Mouse (Mus musculus) myocyte (in vitro differentiated cells): ENCODE data around the gene Gm3952. TPM values are rescaled to one million over a fixed set of nuclear protein-coding genes. Genes with fewer than 3 reads are reported as not detected.

ENCODE experiments used
- H3K27me3 ChIP-seq: one replicate; pipeline ENCODE4 v1.6.1; 2011; ENCODE audit not compliant: control insufficient read depth, insufficient read depth, insufficient read length
- H3K36me3 ChIP-seq: one replicate; pipeline ENCODE4 v1.6.1; 2011; ENCODE audit not compliant: control insufficient read depth, insufficient read depth
- H3K4me2 ChIP-seq: one replicate; pipeline ENCODE4 v1.6.1; 2011; ENCODE audit warnings: low read depth, control low read depth
- H3K4me3 ChIP-seq: one replicate; pipeline ENCODE4 v1.5.1; 2011; ENCODE audit warnings: mild to moderate bottlenecking, control low read depth, moderate library complexity
- H3K79me2 ChIP-seq: one replicate; pipeline ENCODE4 v1.6.1; 2011; ENCODE audit not compliant: control insufficient read depth, insufficient read depth
- H3ac ChIP-seq: one replicate; pipeline ENCODE4 v1.6.1; 2011; ENCODE audit not compliant: control insufficient read depth, insufficient read length
- CEBPB ChIP-seq: IDR thresholded peaks from 2 replicates; pipeline ENCODE4 v1.6.1; 2011; ENCODE audit warnings: mild to moderate bottlenecking, moderate library complexity; ENCODE audit not compliant: poor library complexity, insufficient read depth, severe bottlenecking
- E2F4 ChIP-seq: IDR thresholded peaks from one replicate; pipeline ENCODE4 v1.6.1; 2011; ENCODE audit warnings: mild to moderate bottlenecking, control low read depth, moderate library complexity; ENCODE audit not compliant: insufficient read depth
- MAX ChIP-seq: IDR thresholded peaks from one replicate; pipeline ENCODE4 v1.6.1; 2011; ENCODE audit warnings: low read depth, mild to moderate bottlenecking, control low read depth
- MYOD1 ChIP-seq, 3 experiments: IDR thresholded peaks; one replicate each; pipeline ENCODE4 v1.6.1; 2011; ENCODE audit warnings: control low read depth in 2 of 3, low read depth in 2 of 3, mild to moderate bottlenecking in 2 of 3, moderate library complexity in 1 of 3; ENCODE audit not compliant: insufficient read length in 2 of 3, control insufficient read depth in 1 of 3
- MYOG ChIP-seq, 3 experiments: IDR thresholded peaks; one replicate each; pipeline ENCODE4 v1.6.1; 2011; ENCODE audit warnings: control low read depth in 2 of 3, low read depth in 2 of 3, mild to moderate bottlenecking in 2 of 3; ENCODE audit not compliant: insufficient read length in 2 of 3, control insufficient read depth in 1 of 3, insufficient read depth in 1 of 3
- POLR2A ChIP-seq: IDR thresholded peaks from one replicate; pipeline ENCODE4 v1.6.1; 2011; ENCODE audit warnings: low read depth, mild to moderate bottlenecking, control low read depth, moderate library complexity; ENCODE audit not compliant: insufficient read length
- POLR2AphosphoS2 ChIP-seq: IDR thresholded peaks from one replicate; pipeline ENCODE4 v1.6.1; 2011; ENCODE audit warnings: low read depth, control low read depth; ENCODE audit not compliant: insufficient read length
- REST ChIP-seq: IDR thresholded peaks from one replicate; pipeline ENCODE4 v1.6.1; 2011; ENCODE audit warnings: mild to moderate bottlenecking, control low read depth, moderate library complexity; ENCODE audit not compliant: insufficient read depth, insufficient read length
- SRF ChIP-seq: IDR thresholded peaks from one replicate; pipeline ENCODE4 v1.6.1; 2011; ENCODE audit warnings: low read depth; ENCODE audit not compliant: control insufficient read depth, insufficient read length
- TCF12 ChIP-seq: IDR thresholded peaks from one replicate; pipeline ENCODE4 v1.6.1; 2011; ENCODE audit warnings: mild to moderate bottlenecking, control low read depth; ENCODE audit not compliant: poor library complexity, insufficient read depth, severe bottlenecking
- TCF3 ChIP-seq: IDR thresholded peaks from one replicate; pipeline ENCODE4 v1.6.1; 2011; ENCODE audit warnings: low read depth, control low read depth; ENCODE audit not compliant: insufficient read length
- USF1 ChIP-seq: IDR thresholded peaks from one replicate; pipeline ENCODE4 v1.6.1; 2011; ENCODE audit warnings: low read depth, mild to moderate bottlenecking, control low read depth, moderate library complexity
- polyA plus RNA-seq: library from polyadenylated mRNA; unstranded; fragments of >200 nt; fragmentation: generic; extraction: Trizol; gene quantifications from one replicate; pipeline ENCODE4 v1.2.1, GENCODE M21; 2012; ENCODE audit warnings: missing spikeins

The Gm3952 gene
- polyA plus RNA-seq = not detected

GRCm38 (mm10) chr8:128798594-128798993, at the start of gene Gm3952:
Gene Gm3952 (minus strand): TSS chr8:128798694.
- Histone ChIP-seq H3K36me3 (no peaks in the 10 kb centered on the region), H3K27me3 (no peaks in the 10 kb centered on the region), H3K4me2 (no peak within 1 kb of the TSS), H3K79me2 (no peaks in the 10 kb centered on the region), H3K4me3 (no peak within 1 kb of the TSS), H3ac (no peak within 1 kb of the TSS)
- TF ChIP-seq MYOD1 (IDR thresholded peaks at IDR 0.05; ENCODE audit: control insufficient read depth in 1 of 3, insufficient read length in 2 of 3, low read depth in 2 of 3) (no peak), USF1 (no peak), MAX (no peak), REST (no peak)

DNA sequence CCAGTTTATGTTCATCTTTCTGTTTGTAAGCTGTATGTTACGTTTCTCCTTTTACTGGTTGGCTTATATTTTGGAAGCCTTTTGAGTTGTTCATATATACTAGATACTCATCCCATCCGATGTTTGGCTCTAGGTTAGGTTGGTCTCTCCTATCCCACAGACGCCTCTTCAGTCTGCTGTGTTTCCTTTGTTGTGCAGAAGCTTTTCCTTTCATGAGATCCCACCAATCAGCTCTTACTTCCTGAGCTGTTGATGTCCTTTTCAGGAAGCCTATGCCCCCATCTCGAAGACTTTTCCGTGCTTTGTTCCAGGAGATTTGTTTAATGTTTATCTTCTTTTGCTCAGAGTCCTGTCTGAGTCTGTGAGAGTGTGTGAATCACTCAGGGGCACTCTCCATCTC, 45.3 kb upstream of the Gm3952 start:
- Histone ChIP-seq H3ac (no peak overlapping the region), H3K79me2 (no peaks in the 10 kb centered on the region), H3K4me3 (no peak overlapping the region), H3K36me3 (no peaks in the 10 kb centered on the region), H3K4me2 (no peak overlapping the region), H3K27me3 (no peaks in the 10 kb centered on the region)
- no peak for TF ChIP-seq MAX
- TF ChIP-seq TCF12 = no peak

DNA sequence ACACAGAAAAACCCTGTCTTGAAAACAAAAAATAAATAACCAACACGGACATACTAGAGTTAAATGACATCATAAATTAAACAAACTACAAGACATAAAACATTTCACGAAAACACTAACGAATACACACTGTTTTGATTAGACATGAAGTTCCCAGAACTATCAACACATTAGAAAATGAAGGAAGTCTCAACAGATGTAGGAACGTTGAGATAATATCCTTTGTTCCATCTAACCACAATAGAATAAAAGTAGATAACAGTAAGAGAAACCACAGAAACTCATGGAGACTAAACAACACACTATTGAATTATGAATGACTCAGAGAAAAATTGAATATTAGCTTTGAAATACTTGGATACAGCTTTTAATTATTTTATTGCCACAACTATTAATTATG, 14.0 kb upstream of the Gm3952 start:
- Histone ChIP-seq H3ac (no peak overlapping the region), H3K36me3 (no peaks in the 10 kb centered on the region), H3K4me3 (no peak overlapping the region), H3K4me2 (no peak overlapping the region), H3K27me3 (no peaks in the 10 kb centered on the region), H3K79me2 (no peaks in the 10 kb centered on the region)
- TF ChIP-seq MAX (no peak), E2F4 (no peak), SRF (no peak), POLR2AphosphoS2 (no peak), POLR2A (no peak), CEBPB (no peak), MYOD1 (IDR thresholded peaks at IDR 0.05; ENCODE audit: control insufficient read depth in 1 of 3, insufficient read length in 2 of 3, low read depth in 2 of 3) (no peak), MYOG (IDR thresholded peaks at IDR 0.05; ENCODE audit: control insufficient read depth in 1 of 3, insufficient read depth in 1 of 3, insufficient read length in 2 of 3, low read depth in 2 of 3) (no peak), USF1 (no peak), TCF12 (no peak), TCF3 (no peak)

- no peak overlapping the region for H3K4me3 ChIP-seq
- TF ChIP-seq POLR2A = no peak
- H3K4me2 ChIP-seq = no peak overlapping the region
- no peaks in the 10 kb centered on the region for H3K27me3 ChIP-seq
- no peak overlapping the region for H3ac ChIP-seq
- peaks cover 64% of the 10 kb centered on the region for H3K36me3 ChIP-seq
- H3K79me2 ChIP-seq = no peaks in the 10 kb centered on the region
These were observed 62.8 kb downstream of the Gm3952 start for GRCm38 (mm10) chr8:128735692-128736091.

GRCm38 (mm10) chr8:128734118-128734517, 64.4 kb downstream of the Gm3952 start:
- no peak overlapping the region for H3K4me3 ChIP-seq
- H3ac ChIP-seq = no peak overlapping the region
- H3K36me3 ChIP-seq = peaks cover 78% of the 10 kb centered on the region
- no peak for TF ChIP-seq TCF3
- TF ChIP-seq POLR2A = no peak
- TF ChIP-seq CEBPB = no peak
- TF ChIP-seq E2F4 = no peak
- no peak for TF ChIP-seq MYOD1 (IDR thresholded peaks at IDR 0.05; ENCODE audit: control insufficient read depth in 1 of 3, insufficient read length in 2 of 3, low read depth in 2 of 3)
- TF ChIP-seq TCF12 = no peak
- TF ChIP-seq MAX = no peak
- no peak for TF ChIP-seq MYOG (IDR thresholded peaks at IDR 0.05; ENCODE audit: control insufficient read depth in 1 of 3, insufficient read depth in 1 of 3, insufficient read length in 2 of 3, low read depth in 2 of 3)
- no peak for TF ChIP-seq USF1
- no peak for TF ChIP-seq POLR2AphosphoS2
- no peak for TF ChIP-seq SRF
- no peak for TF ChIP-seq REST
- H3K4me2 ChIP-seq = no peak overlapping the region
- H3K27me3 ChIP-seq = no peaks in the 10 kb centered on the region
- no peaks in the 10 kb centered on the region for H3K79me2 ChIP-seq

DNA sequence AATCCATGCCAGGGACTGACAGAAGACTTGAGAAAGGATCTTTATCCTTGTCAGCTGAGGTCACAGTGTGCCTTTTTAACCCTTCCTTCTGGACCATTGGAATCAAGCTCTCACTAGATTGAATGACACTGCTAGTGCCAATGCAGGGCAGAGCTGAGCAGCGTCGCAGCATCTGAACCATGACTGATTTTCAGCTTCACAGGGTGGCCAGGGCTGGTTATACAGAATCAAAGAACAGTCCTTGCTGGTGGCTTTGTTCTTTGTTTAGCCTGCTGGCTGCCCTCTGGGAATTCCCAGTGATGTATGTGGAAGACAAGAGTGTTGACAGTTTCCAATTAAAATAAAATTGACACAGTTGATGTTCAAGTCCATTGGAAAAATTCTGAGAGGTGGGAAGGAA, 66.2 kb downstream of the Gm3952 start:
- Histone ChIP-seq H3K4me3 (no peak overlapping the region), H3K79me2 (no peaks in the 10 kb centered on the region), H3K27me3 (no peaks in the 10 kb centered on the region), H3ac (no peak overlapping the region), H3K36me3 (peaks cover 75% of the 10 kb centered on the region), H3K4me2 (no peak overlapping the region)
- TF ChIP-seq REST (no peak), MYOG (IDR thresholded peaks at IDR 0.05; ENCODE audit: control insufficient read depth in 1 of 3, insufficient read depth in 1 of 3, insufficient read length in 2 of 3, low read depth in 2 of 3) (no peak), TCF12 (no peak)
